Mouse (Mus musculus): Measurements from ENCODE around the gene Slc31a2.
A peak's percentile ranks its signal among the peaks of the same experiment; 100 is the strongest.

Slc31a2 gene

GRCm38 (mm10) chr4:62281319-62281718 is 19.0 kb downstream of the Slc31a2 start:
- DNase-seq (ENCODE audit: low spot score in 2 of 2), result no peak

GRCm38 (mm10) chr4:62282969-62283368 is 20.6 kb downstream of the Slc31a2 start:
- DNase-seq (ENCODE audit: low spot score in 2 of 2), result no peak

- DNase-seq (ENCODE audit: low spot score in 2 of 2), result peak in 1 of 2 experiments; percentile 1
These were observed 23.2 kb downstream of the Slc31a2 start for GRCm38 (mm10) chr4:62285576-62285975.

- DNase-seq (ENCODE audit: low spot score in 2 of 2), result peak; percentile 64 to 80
These were observed 24.1 kb downstream of the Slc31a2 start for GRCm38 (mm10) chr4:62286257-62286991.

DNA sequence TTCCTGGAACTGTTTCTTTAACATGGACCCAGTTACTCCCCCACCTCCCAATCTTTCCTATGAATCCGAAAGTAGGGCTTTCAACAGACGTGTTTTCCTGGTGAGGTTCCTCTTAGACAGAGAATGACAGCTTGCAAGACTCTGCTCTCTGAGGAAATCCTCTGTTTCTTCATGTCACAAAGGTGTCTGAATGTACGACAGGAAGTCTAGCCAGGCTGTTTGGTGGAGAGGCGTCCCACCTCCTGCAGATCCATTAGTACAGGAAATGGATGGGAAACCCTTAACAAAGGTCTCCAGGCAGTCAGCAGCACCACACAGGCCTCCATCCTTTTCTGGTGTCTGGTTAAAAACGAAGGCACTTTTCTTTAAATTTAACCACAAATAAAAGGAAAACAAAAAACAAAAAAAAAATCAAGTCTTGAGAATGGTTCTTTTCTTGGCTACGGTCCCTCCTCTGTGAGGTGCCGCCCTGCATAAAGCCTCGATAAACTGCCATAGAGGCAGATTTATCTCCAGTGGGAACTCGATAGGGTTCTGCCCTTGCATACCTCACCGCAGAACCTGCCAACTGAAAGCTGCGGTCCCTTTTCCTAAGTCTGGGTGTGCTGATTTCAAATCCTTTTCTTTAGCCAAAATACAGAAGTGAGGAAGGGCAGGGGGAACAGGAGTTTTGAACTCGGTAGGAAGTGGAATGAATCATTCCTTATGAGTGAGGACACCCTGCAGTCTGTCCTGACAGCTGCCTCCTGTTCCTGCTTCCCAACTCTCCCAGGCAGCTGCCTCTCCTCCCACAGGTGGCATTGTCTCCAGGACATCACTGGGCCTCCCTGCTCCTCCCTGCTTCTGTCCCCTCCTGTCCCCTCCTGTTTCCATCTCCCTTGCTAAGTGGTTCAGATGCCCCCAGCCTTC is 24.9 kb downstream of the Slc31a2 start:
- DNase-seq (ENCODE audit: low spot score in 2 of 2), result peak in 1 of 2 experiments; percentile 4

DNA sequence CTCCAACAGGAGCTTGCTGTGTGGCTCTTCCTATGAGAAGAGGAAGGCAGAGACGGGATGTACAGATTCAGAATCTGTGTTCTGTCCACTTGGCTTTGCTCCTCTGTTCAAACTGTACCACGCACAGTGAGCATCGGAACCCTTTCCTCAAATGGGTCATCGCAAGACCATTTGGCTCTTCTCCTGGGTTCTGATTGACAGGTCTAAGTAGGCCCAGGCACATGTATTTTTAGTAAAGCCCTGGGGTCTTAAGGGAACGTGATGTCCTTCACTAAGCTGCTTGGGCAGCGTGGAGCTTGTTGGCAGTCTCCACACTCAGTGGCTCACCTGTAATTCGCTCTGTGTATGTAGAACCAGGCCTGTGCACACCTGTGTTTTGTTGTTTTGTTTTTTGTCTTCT is 26.9 kb downstream of the Slc31a2 start:
- DNase-seq (ENCODE audit: low spot score in 2 of 2), result no peak

- peak in 1 of 2 experiments; percentile 2 for DNase-seq (ENCODE audit: low spot score in 2 of 2)
These were observed 28.6 kb downstream of the Slc31a2 start for GRCm38 (mm10) chr4:62290816-62291505.

GRCm38 (mm10) chr4:62292461-62293180 is 30.3 kb downstream of the Slc31a2 start:
- DNase-seq (ENCODE audit: low spot score in 2 of 2), result peak in 1 of 2 experiments; percentile 2

DNA sequence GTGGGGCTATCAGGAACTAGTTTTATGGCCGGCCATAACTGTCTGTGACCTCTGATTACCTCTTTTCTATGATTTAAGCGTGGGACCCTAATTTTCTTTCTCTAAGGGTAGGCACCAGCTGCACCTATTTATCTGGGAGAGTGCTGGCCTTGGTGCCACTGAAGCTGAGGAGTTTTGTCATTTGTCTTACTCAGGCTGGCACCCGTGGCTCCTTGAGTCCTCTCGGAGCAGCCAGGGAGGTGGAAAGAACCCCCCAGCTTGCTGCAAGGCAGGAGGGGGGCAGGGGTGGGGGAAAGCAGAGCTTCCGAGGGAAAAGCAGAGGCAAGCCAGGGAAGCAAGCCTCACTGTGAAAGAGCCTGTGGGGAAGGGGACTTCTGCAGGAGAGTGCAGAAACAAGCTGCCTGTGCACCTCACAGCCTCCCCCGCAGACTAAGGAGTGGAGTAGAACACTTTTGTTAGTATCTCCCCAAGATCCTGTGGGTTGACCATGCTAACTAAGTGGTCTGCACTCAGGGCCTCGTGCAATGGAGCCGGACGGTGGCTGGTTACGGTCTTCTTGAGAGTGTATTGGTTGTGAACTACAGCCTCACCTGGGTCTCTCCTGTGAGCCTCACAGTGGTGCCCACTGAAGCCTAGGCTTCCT is 31.0 kb downstream of the Slc31a2 start:
- DNase-seq (ENCODE audit: low spot score in 2 of 2), result no peak

GRCm38 (mm10) chr4:62294741-62295140 is 32.4 kb downstream of the Slc31a2 start:
- DNase-seq (ENCODE audit: low spot score in 2 of 2), result no peak

- DNase-seq (ENCODE audit: low spot score in 2 of 2), result no peak
These were observed 35.1 kb downstream of the Slc31a2 start for GRCm38 (mm10) chr4:62297280-62298130.

- no peak for DNase-seq (ENCODE audit: low spot score in 2 of 2)
These were observed 37.6 kb downstream of the Slc31a2 start for GRCm38 (mm10) chr4:62300001-62300400.

GRCm38 (mm10) chr4:62302795-62303194 is 40.4 kb downstream of the Slc31a2 start:
- no peak for DNase-seq (ENCODE audit: low spot score in 2 of 2)

DNA sequence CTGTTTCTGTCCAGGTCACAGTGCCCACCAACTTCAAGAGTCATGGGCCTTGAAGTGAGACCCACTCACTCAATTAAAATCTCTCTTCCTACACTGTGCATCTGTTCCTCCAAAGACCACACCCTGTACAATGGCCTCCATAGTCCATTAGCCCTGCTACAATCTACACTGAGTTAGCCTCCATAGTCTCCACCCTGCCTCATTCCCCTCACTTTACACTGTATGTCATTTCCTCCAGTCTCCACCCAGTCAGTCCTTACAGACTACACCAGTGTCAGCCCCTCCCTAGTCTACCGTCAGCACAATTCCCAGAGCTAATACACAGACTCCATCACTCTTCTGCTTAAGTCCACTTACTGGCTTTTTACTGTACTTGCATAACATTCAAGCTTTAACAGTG is 40.9 kb downstream of the Slc31a2 start:
- DNase-seq (ENCODE audit: low spot score in 2 of 2), result no peak

- no peak for DNase-seq (ENCODE audit: low spot score in 2 of 2)
These were observed 43.9 kb downstream of the Slc31a2 start for GRCm38 (mm10) chr4:62306301-62306700.

DNA sequence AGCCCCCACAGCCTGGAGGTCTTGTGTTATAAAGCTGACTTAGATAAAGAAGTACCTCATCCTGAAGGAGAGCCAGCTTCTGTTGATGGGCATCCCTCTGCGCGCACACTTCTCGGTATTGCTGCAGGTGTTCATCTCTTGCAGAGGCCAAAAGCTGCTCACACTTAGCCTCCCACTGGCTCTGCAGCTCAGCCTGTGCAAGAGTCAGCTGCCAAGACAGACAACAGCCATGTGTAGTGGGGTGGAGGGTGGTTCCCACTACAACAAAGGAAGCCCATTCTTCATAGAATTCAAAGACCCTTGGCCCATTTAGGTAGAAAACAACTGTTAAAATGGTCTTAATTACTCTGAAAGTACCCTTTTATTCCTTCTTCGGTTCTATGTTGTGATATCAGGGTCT is 44.5 kb downstream of the Slc31a2 start:
- no peak for DNase-seq (ENCODE audit: low spot score in 2 of 2)

DNA sequence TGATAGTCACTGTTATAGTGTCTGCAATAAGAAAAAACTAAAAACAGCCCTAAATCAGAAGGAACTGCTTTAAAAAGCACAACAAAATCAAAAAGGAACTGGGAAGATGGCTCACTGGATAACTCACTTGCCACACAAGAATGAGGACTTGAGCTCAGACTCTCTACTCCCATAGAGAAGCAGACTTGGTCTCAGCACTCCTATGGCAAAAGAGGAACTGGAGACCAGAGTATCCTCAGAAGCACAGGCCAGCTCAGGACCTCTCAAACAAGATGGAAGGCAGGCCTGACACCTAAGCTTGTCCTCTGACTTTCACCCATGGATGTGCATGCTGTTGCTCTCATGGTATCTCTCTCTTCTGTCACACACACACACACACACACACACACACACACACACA is 46.0 kb downstream of the Slc31a2 start:
- no peak for DNase-seq (ENCODE audit: low spot score in 2 of 2)

- DNase-seq (ENCODE audit: low spot score in 2 of 2), result no peak
These were observed 50.5 kb downstream of the Slc31a2 start for GRCm38 (mm10) chr4:62312821-62313220.

GRCm38 (mm10) chr4:62313641-62314211 is 51.4 kb downstream of the Slc31a2 start:
- no peak for DNase-seq (ENCODE audit: low spot score in 2 of 2)

GRCm38 (mm10) chr4:62314516-62314915 is 52.2 kb downstream of the Slc31a2 start:
- DNase-seq (ENCODE audit: low spot score in 2 of 2), result no peak

All from frontal cortex, postnatal 10 days (tissue).